Mouse (Mus musculus) heart, postnatal 25 days (tissue): ENCODE measurements around the gene Cntrl. TPM values are rescaled to one million over a fixed set of nuclear protein-coding genes. Genes with fewer than 3 reads are reported as not detected.

Experiments
- DNase-seq: peaks from one replicate; pipeline ENCODE4 v3.0.0; 2022; ENCODE audit warnings: low spot score
- intact Hi-C: fragments of 180-260 bp; cut with DNase I; formaldehyde crosslinking; loops from one replicate; pipeline ENCODE4 v1.15.1; 2025
- total RNA-seq, 2 experiments: library from RNA; stranded (reverse); gene quantifications; 2 replicates each; pipeline ENCODE4 v1.2.3; 2021

The Cntrl gene
- total RNA-seq: 1 to 10 TPM; 6.5 to 7.1 TPM

DNA sequence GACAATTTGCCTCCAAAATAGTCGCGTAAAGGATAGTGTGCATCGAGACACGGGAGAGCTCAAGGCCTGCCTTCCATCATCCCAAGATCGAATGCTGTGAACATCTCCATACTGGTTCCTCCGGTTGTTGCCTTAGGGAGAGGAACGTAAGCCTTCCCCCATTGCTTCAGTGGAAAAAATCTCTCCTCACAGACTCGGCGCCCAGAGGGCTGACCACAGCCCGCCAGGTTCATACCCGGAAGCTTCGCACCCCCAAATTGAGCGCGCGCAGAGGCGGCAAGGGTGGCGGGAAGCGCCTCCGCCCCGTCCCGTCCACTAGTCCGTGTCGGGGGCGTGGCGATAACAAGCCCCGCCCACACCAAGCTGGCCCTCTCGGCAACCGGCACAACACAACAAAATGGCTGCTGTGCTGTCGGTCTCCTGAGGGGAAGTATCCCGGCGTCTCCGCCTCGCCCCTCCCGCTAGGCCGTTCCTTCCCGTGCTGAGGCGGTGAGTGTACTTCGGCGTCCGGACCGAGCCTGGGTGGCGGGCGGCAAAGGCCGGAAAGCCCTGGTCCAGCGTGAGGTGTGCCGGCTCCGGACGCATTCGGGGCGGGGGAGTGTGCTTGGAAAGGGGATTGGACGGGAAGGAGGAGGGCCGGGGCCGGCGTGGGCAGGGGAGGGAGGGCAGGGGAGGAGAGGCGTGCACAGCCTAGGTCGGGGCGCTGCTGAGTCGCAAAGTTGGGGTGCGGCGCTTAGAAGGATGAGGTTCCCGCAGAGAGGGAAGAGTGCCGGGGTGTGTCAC is at the start of gene Cntrl:
Gene Cntrl, plus strand, starts transcription at position 352 of the 783 bp plus-strand sequence.
- DNase-seq: peak; percentile 92
- intact Hi-C loops: loop anchor here (5.0 to 10.0 kb wide), 3 partner anchors 62 to 335 kb away; partner anchors contain the start of genes Fbxw2 and Hspa5

GRCm38 (mm10) chr2:35060256-35060655 is 49.0 kb upstream of the Cntrl start:
- intact Hi-C loops: no loop called here
- no peak for DNase-seq

DNA sequence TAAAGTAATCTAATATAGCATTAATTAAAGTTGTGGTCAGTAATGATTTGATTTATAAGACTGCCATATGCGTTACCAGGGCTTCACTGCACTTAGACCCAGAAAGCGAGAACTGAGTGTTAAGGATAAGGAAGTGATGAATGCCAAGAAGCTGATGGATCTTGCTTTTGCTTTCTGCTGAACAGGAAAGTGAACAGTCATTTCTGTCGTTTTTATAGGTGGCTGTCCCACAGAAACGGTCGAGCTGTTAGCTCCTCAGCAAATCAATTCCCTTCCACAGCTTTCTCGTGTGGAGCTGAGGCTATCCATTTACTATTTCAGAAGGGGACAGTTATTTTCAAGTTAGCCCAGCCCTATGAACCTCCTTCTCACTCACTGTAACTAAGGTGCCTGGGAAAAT is 48.4 kb upstream of the Cntrl start:
- DNase-seq: no peak
- intact Hi-C loops: no loop called here

- DNase-seq: no peak
- intact Hi-C loops: no loop called here
These were observed 48.0 kb upstream of the Cntrl start, which contains the start of gene Hc for GRCm38 (mm10) chr2:35061338-35061737. Hc (minus strand) TSS chr2:35061438.

- no peak for DNase-seq
- intact Hi-C loops: no loop called here
These were observed 45.8 kb upstream of the Cntrl start for GRCm38 (mm10) chr2:35063333-35064030.

GRCm38 (mm10) chr2:35066525-35067082 is 42.7 kb upstream of the Cntrl start:
- no peak for DNase-seq
- intact Hi-C loops: no loop called here

GRCm38 (mm10) chr2:35067117-35067516 is 42.2 kb upstream of the Cntrl start:
- intact Hi-C loops: no loop called here
- no peak for DNase-seq

- DNase-seq: no peak
- intact Hi-C loops: no loop called here
These were observed 40.2 kb upstream of the Cntrl start for GRCm38 (mm10) chr2:35069124-35069523.

GRCm38 (mm10) chr2:35070275-35070674 is 39.0 kb upstream of the Cntrl start:
- DNase-seq: no peak
- intact Hi-C loops: no loop called here

GRCm38 (mm10) chr2:35072547-35072946 is 36.7 kb upstream of the Cntrl start:
- no peak for DNase-seq
- intact Hi-C loops: no loop called here

DNA sequence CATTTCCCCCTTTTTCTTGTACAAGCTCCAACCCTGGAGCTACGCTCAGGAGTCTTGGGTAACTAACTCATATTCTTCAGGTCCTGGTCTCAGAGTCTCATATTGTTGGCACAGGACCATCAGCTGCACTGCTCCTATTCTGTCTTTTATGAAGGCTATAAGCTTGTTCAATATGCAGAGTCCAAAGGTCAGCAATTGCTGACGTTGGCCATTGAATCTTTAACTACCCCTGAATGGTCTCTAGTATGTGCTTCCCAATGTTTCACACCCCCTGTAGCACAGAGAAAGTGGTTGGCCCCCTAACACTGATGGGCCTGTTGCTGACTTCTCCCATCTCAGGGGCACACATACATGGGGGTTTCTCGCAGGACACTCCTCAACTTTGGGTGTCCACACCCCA is 35.0 kb upstream of the Cntrl start:
- no peak for DNase-seq

DNA sequence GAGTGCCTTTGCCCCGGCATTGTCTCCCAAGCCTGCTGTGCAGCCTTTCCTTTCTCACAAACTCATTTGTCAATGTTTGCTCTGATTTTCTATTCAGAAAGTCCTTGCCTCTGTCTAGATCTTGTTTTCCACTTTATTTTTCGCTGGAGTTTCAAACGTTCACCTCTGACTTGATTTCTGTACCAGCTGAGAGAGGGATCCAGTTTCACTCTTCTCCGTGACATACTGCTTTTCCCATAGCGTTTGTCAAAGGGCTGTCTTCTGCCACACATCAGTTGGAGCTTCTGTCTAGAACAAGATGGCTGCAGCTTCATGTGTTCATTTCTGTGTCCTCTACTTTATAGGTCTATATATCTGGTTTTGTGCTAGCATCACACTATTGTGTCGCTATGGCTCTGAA is 30.1 kb upstream of the Cntrl start:
- intact Hi-C loops: no loop called here
- no peak for DNase-seq

More for the DNA sequence above, 35.0 kb upstream of the Cntrl start:
- intact Hi-C loops: no loop called here

GRCm38 (mm10) chr2:35087418-35087817 is 21.9 kb upstream of the Cntrl start:
- intact Hi-C loops: no loop called here

DNA sequence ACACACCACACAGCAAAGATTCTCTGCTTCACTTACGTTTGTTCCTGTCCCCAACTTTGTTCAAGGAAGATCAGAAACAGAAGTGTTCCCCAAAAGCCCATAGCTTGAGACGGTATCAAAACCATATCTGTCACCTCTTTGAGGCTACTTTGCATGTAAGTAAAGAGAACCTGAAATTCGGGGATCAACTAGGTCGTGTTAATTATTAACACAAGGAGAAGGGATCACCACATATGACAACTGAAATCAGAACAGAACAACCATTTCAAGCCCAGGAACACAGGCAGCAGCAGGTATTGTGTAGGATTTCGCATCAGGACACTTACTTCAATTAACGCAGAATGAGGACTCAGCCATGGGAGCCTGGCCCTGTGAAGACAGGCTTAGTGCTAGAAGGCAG is 8.8 kb upstream of the Cntrl start:
- intact Hi-C loops: loop anchor here (10.0 kb wide), 2 partner anchors 276 to 326 kb away; partner anchors contain the start of genes Fbxw2 and Hspa5
- no peak for DNase-seq

More at GRCm38 (mm10) chr2:35087418-35087817, 21.9 kb upstream of the Cntrl start:
- DNase-seq: no peak

DNA sequence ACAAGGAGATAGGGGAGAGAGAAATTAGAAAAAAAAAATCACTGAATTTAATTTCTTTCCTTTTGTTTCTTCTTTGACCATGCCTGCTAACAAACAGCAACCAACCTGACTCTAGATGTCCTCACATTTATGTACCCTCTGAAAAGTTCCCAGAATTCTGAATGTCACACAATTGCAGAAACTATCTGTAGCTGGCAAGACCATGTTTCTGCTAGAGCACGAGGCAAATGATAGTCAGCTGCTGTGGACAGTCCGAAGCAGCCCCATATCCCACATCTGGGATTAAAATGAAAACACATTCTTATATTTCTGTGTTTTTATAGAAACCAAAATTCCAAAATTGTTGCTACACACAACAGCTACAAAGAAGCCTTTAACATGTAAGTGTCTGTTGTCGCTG is 7.8 kb upstream of the Cntrl start, which contains the start of gene AI182371:
Gene AI182371, minus strand, starts transcription at position 101 of the 400 bp plus-strand sequence.
- intact Hi-C loops: loop anchor here (10.0 kb wide), 2 partner anchors 277 to 327 kb away; partner anchors contain the start of genes Fbxw2 and Hspa5
- DNase-seq: no peak

GRCm38 (mm10) chr2:35102777-35103176 is 6.5 kb upstream of the Cntrl start:
- intact Hi-C loops: loop anchor here (10.0 kb wide), 2 partner anchors 278 to 328 kb away; partner anchors contain the start of genes Fbxw2 and Hspa5
- DNase-seq: no peak

GRCm38 (mm10) chr2:35103558-35103957 is 5.7 kb upstream of the Cntrl start:
- intact Hi-C loops: loop anchor here (10.0 kb wide), 2 partner anchors 279 to 329 kb away; partner anchors contain the start of genes Fbxw2 and Hspa5
- DNase-seq: no peak

DNA sequence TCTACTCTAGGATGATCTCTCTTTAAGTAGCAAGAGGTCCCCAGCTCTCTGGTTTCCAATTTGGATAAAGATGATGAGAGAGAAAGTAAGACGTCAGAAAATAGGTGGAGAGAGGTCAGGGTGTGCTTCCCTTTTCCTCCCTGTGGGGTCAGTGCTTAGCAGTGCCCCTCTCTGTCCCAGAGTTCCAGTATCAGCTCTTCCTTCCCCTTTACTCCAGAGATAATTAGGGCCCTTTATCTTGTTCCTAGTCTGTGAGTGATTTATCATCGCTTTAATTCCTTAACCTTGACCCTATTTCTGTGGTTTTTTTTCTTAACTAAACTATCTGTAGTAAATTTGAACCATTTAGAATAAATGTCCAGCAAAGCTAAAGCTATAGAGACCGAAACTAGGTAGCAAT is 4.4 kb upstream of the Cntrl start:
- DNase-seq: no peak
- intact Hi-C loops: loop anchor here (5.0 to 10.0 kb wide), 3 partner anchors 58 to 330 kb away; partner anchors contain the start of genes Fbxw2 and Hspa5

- DNase-seq: no peak
These were observed 1.2 kb upstream of the Cntrl start for GRCm38 (mm10) chr2:35107984-35108635.

More at GRCm38 (mm10) chr2:35107984-35108635, 1.2 kb upstream of the Cntrl start:
- intact Hi-C loops: loop anchor here (5.0 to 10.0 kb wide), 3 partner anchors 61 to 333 kb away; partner anchors contain the start of genes Fbxw2 and Hspa5
